In genomic region chr9:57986293-57986692, GRCm38 (mm10) we compare ENCODE assay signal across 11 mouse cellular contexts.
"Had no signal": no experiment of that assay in that cellular context is flagged by ENCODE, and none has a peak within 500 bp of the region (broad histone marks: within the 10 kb centered on the region; RNA-seq: fewer than 3 reads in every experiment).

No protein-coding gene starts in this region.

- ATAC-seq: inflammation-experienced regulatory T-cells, adult 6 months; intestine, embryonic 16.5 days; liver, postnatal 0 days; lung, postnatal 0 days had no signal

- DNase-seq: kidney, adult 18-20 months; kidney, adult 9 months; kidney, postnatal 25 days; layer of hippocampus, adult 9-11 months; left cerebral cortex, postnatal 4 days; liver, postnatal 0 days; lung, embryonic 14.5 days; midbrain, embryonic 14.5 days had no signal
